Mouse (Mus musculus): Measurements from ENCODE around the gene Dennd5a. TPM values are rescaled to one million over a fixed set of nuclear protein-coding genes. Genes with fewer than 3 reads are reported as not detected.
"Not testable (repeated sequence)": the region's sequence is repeated elsewhere in the genome, so short reads cannot be mapped to it uniquely, and the experiment has no call there.

The Dennd5a gene
- polyA plus RNA-seq, 1 experiment from 2014 or later: 49.3 TPM

- Histone ChIP-seq H3K9ac (peak overlapping the region; percentile 79), H3K36me3 (ENCODE audit: poor library complexity, severe bottlenecking) (peaks cover 13% of the 10 kb centered on the region), H3K4me1 (peaks cover 20% of the 10 kb centered on the region), H3K4me3 (peak overlapping the region; percentile 68), H3K27ac (peak overlapping the region; percentile 81), H3K27me3 (peaks cover 5% of the 10 kb centered on the region; the same call in 1 of the 2 replicates), H3K4me2 (peak overlapping the region; percentile 81), H3K9me3 (replicated peaks) (no peaks in the 10 kb centered on the region)
- ATAC-seq: peak; percentile 99
- under 1% methylated on average over 43 of the region's 43 CpGs for WGBS
Measured at GRCm38 (mm10) chr7:109986133-109986669, 25.9 kb upstream of the Dennd5a start.

GRCm38 (mm10) chr7:109985661-109986132, 25.4 kb upstream of the Dennd5a start:
- under 1% methylated on average over 27 of the region's 27 CpGs for WGBS
- Histone ChIP-seq H3K36me3 (ENCODE audit: poor library complexity, severe bottlenecking) (peaks cover 15% of the 10 kb centered on the region), H3K4me2 (peak overlapping the region; percentile 81), H3K27me3 (peaks cover 5% of the 10 kb centered on the region; the same call in 1 of the 2 replicates), H3K9me3 (replicated peaks) (no peaks in the 10 kb centered on the region), H3K27ac (peak overlapping the region; percentile 81), H3K4me3 (peak overlapping the region; percentile 68), H3K4me1 (peaks cover 20% of the 10 kb centered on the region), H3K9ac (peak overlapping the region; percentile 79)
- no peak for ATAC-seq

GRCm38 (mm10) chr7:109984608-109985007, 24.3 kb upstream of the Dennd5a start:
- H3K4me3 ChIP-seq; H3K27me3 ChIP-seq; ATAC-seq; H3K27ac ChIP-seq; H3K9ac ChIP-seq; H3K9me3 ChIP-seq (replicated peaks): not testable (repeated sequence)
- Histone ChIP-seq H3K4me1 (peaks cover 20% of the 10 kb centered on the region), H3K4me2 (peak overlapping the region; percentile 81), H3K36me3 (ENCODE audit: poor library complexity, severe bottlenecking) (peaks cover 25% of the 10 kb centered on the region)
- 76% methylated on average over 5 of the region's 5 CpGs for WGBS

- H3K27ac ChIP-seq; H3K9me3 ChIP-seq (replicated peaks); ATAC-seq; H3K4me3 ChIP-seq; H3K27me3 ChIP-seq; H3K9ac ChIP-seq; H3K4me2 ChIP-seq; H3K4me1 ChIP-seq: not testable (repeated sequence)
- H3K36me3 ChIP-seq (ENCODE audit: poor library complexity, severe bottlenecking): peaks cover 68% of the 10 kb centered on the region
- WGBS: 73% methylated on average over 5 of the region's 5 CpGs
Measured at GRCm38 (mm10) chr7:109977131-109977530, 16.9 kb upstream of the Dennd5a start.

DNA sequence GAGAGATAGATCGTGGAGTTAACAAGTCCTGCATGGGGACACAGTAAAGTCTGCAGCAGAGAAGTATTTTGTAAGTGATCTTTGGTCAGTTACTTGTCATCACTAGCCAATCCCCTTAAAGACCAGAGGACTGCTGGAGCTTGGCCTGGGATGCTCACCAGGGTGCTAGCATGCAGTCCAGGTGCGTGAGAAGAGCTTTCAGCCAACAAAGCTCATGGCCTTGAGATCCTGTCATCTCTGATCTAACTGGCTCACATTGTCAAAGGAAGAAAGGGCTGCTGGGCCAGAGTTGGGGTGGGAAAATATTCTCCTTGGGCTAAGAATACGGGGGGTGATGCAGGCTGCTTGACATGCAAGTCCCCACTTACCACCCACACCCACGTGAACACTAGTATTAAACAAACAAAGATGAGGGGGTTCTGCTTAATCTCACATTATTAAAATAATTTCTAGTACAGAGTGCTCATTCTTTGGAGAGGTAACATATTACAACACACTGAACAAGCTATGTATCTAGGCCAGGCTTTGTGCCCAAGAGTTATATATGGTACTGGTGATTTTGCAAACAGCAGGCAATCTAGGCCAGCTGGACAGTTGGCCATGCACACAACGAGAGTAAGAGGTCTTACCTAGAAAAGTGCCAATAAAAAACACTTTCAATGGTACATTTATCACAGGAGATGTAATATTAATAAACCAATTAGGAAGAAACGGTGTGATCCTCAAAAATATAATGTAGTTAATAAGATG, 15.9 kb upstream of the Dennd5a start:
- Histone ChIP-seq H3K9ac (no peak overlapping the region), H3K4me2 (no peak overlapping the region), H3K27ac (no peak overlapping the region), H3K27me3 (no peaks in the 10 kb centered on the region), H3K36me3 (ENCODE audit: poor library complexity, severe bottlenecking) (peaks cover 58% of the 10 kb centered on the region), H3K9me3 (replicated peaks) (no peaks in the 10 kb centered on the region), H3K4me1 (no peaks in the 10 kb centered on the region), H3K4me3 (no peak overlapping the region)
- ATAC-seq: no peak
- 94% methylated on average over 6 of the region's 6 CpGs for WGBS

- peak overlapping the region; percentile 12; the same call in 1 of the 2 replicates for H3K4me2 ChIP-seq
- H3K27me3 ChIP-seq: no peaks in the 10 kb centered on the region
- H3K9ac ChIP-seq: no peak overlapping the region
- H3K27ac ChIP-seq: peak overlapping the region; percentile 88
- peaks cover 7% of the 10 kb centered on the region for H3K36me3 ChIP-seq (ENCODE audit: poor library complexity, severe bottlenecking)
- ATAC-seq: 0 out of 2 replicates have a peak, but pooled peaks have one; percentile 7
- H3K4me3 ChIP-seq: no peak overlapping the region
- H3K9me3 ChIP-seq (replicated peaks): no peaks in the 10 kb centered on the region
- H3K4me1 ChIP-seq: peaks cover 23% of the 10 kb centered on the region
Measured at GRCm38 (mm10) chr7:109969542-109969941, 9.3 kb upstream of the Dennd5a start.

- Histone ChIP-seq H3K9me3 (replicated peaks) (no peaks in the 10 kb centered on the region), H3K27ac (peak overlapping the region; percentile 93), H3K4me2 (peak overlapping the region; percentile 12; the same call in 1 of the 2 replicates), H3K9ac (no peak overlapping the region), H3K4me1 (peaks cover 23% of the 10 kb centered on the region), H3K27me3 (no peaks in the 10 kb centered on the region), H3K4me3 (no peak overlapping the region), H3K36me3 (ENCODE audit: poor library complexity, severe bottlenecking) (peaks cover 7% of the 10 kb centered on the region)
- peak; percentile 89 for ATAC-seq
- 8% methylated on average over 2 of the region's 2 CpGs for WGBS
Measured at GRCm38 (mm10) chr7:109968924-109969450, 8.7 kb upstream of the Dennd5a start.

DNA sequence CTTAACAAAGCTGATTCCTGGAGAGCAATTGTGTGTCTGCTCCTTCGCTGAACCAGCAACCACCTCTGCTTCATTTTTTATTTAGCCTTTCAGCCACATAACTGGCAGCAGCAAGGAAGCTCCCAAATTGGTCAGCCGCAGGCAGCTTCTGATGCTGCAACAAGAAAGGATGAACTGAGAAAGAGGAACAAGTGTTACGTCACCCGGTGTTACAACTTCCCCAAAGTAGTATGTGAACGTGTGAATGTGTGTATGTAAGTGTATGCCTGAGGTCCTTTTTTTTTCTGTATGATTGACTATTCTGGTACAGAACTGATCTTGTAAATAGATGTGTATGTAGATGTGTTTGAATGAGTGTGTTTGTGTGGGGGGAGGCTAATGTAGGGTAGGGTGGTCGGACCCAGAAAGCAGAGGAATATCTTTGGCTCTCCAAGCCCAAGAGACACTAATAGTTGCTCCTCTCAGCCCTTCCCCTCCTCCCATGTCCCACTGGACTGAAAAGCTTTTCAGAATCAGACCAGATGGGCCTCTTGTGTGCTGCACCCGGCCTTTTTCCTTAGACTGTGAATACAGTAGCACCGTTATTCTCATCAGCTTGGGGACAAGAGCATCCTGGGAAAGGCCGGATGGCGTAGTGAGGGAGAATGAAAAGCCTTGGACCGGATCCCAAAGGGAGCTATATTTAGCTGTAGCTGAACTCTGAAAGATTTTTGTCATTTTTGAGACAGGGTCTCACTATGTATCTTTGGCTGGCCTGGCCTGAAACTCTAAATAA, 7.7 kb upstream of the Dennd5a start:
- WGBS: 39% methylated on average over 11 of the region's 11 CpGs
- no peak overlapping the region for H3K4me3 ChIP-seq
- peaks cover 6% of the 10 kb centered on the region for H3K36me3 ChIP-seq (ENCODE audit: poor library complexity, severe bottlenecking)
- H3K9me3 ChIP-seq (replicated peaks): no peaks in the 10 kb centered on the region
- peak overlapping the region; percentile 93 for H3K27ac ChIP-seq
- H3K4me1 ChIP-seq: peaks cover 23% of the 10 kb centered on the region
- H3K4me2 ChIP-seq: peak overlapping the region; percentile 16; the same call in 1 of the 2 replicates
- H3K27me3 ChIP-seq: no peaks in the 10 kb centered on the region
- ATAC-seq: peak; percentile 87
- 0 out of 2 replicates have a peak overlapping the region, but pooled peaks have one; percentile 38 for H3K9ac ChIP-seq

GRCm38 (mm10) chr7:109965658-109966057, 5.4 kb upstream of the Dennd5a start:
- Histone ChIP-seq H3K4me1 (peaks cover 27% of the 10 kb centered on the region), H3K4me3 (no peak overlapping the region), H3K27me3 (no peaks in the 10 kb centered on the region), H3K4me2 (no peak overlapping the region), H3K9ac (no peak overlapping the region), H3K27ac (no peak overlapping the region), H3K36me3 (ENCODE audit: poor library complexity, severe bottlenecking) (no peaks in the 10 kb centered on the region), H3K9me3 (replicated peaks) (no peaks in the 10 kb centered on the region)
- ATAC-seq: no peak

- no peak for ATAC-seq
Measured at GRCm38 (mm10) chr7:109963707-109964106, 3.4 kb upstream of the Dennd5a start.

GRCm38 (mm10) chr7:109962596-109962995, 2.3 kb upstream of the Dennd5a start:
- H3K4me3 ChIP-seq: no peak overlapping the region

More at GRCm38 (mm10) chr7:109963707-109964106, 3.4 kb upstream of the Dennd5a start:
- H3K9me3 ChIP-seq (replicated peaks): no peaks in the 10 kb centered on the region
- no peak overlapping the region for H3K9ac ChIP-seq
- H3K4me1 ChIP-seq: peaks cover 28% of the 10 kb centered on the region
- H3K36me3 ChIP-seq (ENCODE audit: poor library complexity, severe bottlenecking): no peaks in the 10 kb centered on the region
- H3K4me3 ChIP-seq: no peak overlapping the region
- H3K27ac ChIP-seq: no peak overlapping the region
- no peak overlapping the region for H3K4me2 ChIP-seq
- no peaks in the 10 kb centered on the region for H3K27me3 ChIP-seq
- WGBS: 95% methylated on average over 4 of the region's 4 CpGs

More at GRCm38 (mm10) chr7:109962596-109962995, 2.3 kb upstream of the Dennd5a start:
- Histone ChIP-seq H3K27me3 (no peaks in the 10 kb centered on the region), H3K4me2 (no peak overlapping the region), H3K36me3 (ENCODE audit: poor library complexity, severe bottlenecking) (no peaks in the 10 kb centered on the region), H3K27ac (no peak overlapping the region), H3K9ac (no peak overlapping the region), H3K4me1 (peaks cover 28% of the 10 kb centered on the region), H3K9me3 (replicated peaks) (no peaks in the 10 kb centered on the region)
- ATAC-seq: no peak
- WGBS: 83% methylated on average over 4 of the region's 4 CpGs

Data from forebrain, embryonic 13.5 days (tissue).